Mouse (Mus musculus) cortical plate, adult 2 months (tissue): ENCODE data around the gene Zfp708.

ENCODE experiments used
- CTCF ChIP-seq: fragments of 200-500 bp; IDR thresholded peaks from 2 replicates; pipeline ENCODE4 v1.5.1; 2011; ENCODE audit warnings: mild to moderate bottlenecking, control low read depth, low read length; ENCODE audit not compliant: insufficient read depth; ENCODE audit errors: extremely low read depth
- POLR2A ChIP-seq: fragments of 200-500 bp; IDR thresholded peaks from 2 replicates; pipeline ENCODE4 v1.6.1; 2011; ENCODE audit warnings: mild to moderate bottlenecking, low read length, control low read depth; ENCODE audit not compliant: insufficient read depth; ENCODE audit errors: extremely low read depth

GRCm38 (mm10) chr13:67124460-67124859 is 26.7 kb upstream of the Zfp708 start:
- TF ChIP-seq POLR2A: no peak
- no peak for TF ChIP-seq CTCF
